Mouse (Mus musculus) kidney, adult 11 months (tissue): ENCODE results near the gene Olfr582.

Source experiments
- DNase-seq: peaks from one replicate; pipeline ENCODE4 v3.0.0; 2022

The Olfr582 gene

GRCm38 (mm10) chr7:103037724-103038123 lies at the start of gene Olfr582:
TSS of gene Olfr582 (plus strand) at chr7:103038024.
- no peak for DNase-seq

DNA sequence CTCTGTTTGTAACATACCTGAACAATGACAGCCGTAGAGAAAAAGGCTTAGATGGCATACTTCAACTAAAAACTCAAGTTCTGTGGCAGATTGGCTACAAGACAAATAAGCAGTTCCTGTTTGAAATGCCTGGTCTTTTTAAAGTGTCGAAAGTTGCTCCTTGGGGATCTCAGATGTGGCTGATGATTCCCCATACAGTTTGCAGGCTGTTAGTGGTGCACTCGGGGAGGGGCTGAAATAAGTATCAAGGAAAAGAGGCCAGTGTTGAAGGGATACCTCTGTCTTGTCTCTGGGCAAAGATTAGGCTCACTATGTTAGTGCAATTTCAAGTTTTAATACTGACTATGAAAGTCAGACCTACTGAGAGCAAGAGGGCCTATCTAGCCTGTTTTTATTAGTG lies 48.6 kb upstream of the Olfr582 start, which contains the start of gene Olfr578:
Gene Olfr578 (minus strand): TSS at position 101 of the 400 bp plus-strand sequence.
- no peak for DNase-seq

DNA sequence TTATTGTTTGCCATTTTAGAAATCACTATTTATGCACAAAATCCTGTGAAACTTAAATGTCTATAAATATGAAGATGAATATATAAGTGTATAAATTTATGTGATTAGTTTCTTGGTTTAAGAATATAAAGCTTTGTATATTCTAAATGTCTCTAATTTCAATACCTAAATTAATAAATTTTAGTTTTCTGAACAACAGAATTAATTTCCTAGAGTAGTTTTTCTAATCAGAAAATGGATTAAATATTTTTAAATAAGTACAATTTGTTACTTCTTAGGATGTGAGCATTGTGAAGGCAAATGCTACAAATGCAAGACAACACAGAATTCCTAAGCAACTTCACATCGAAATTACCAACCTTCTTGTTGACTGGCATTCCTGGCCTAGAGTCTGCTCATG lies 13.2 kb downstream of the Olfr582 start, which contains the start of gene Olfr583:
Gene Olfr583 (plus strand): TSS at position 301 of the 400 bp plus-strand sequence.
- DNase-seq = no peak

- DNase-seq = no peak
Measured at GRCm38 (mm10) chr7:103081585-103081984, 43.8 kb downstream of the Olfr582 start, which contains the start of gene Olfr584. TSS of gene Olfr584 (plus strand) at chr7:103081885.
